8 mouse cellular contexts compared by ENCODE assay signal in genomic region chr9:108137523-108137922, GRCm38 (mm10). TPM values are rescaled to one million over a fixed set of nuclear protein-coding genes. Genes with fewer than 3 reads are reported as not detected.
DNase-seq lines count a peak whose midpoint lies in the region; ATAC-seq and TF ChIP-seq lines count a peak whose summit lies in the region.

No protein-coding gene starts in this region.

- H3K4me3 ChIP-seq in stomach, postnatal 0 days (ENCODE audit: low read depth, low read length) = no peak overlapping the region

- ATAC-seq in stomach, postnatal 0 days (ENCODE audit: low FRiP score, low TSS enrichment) = peak; percentile 20; the same call in 1 of the 2 replicates
- ATAC-seq in inflammation-experienced regulatory T-cells, adult 6 months = no peak

- H3K9ac ChIP-seq in stomach, postnatal 0 days (ENCODE audit: low read length) = no peak overlapping the region

- peak; percentile 96 for DNase-seq in right cerebral cortex, adult 18-20 months
- DNase-seq in right cerebral cortex, postnatal 4 days = no peak
- peak; percentile 75 to 84 for DNase-seq in frontal cortex, postnatal 14 days (ENCODE audit: low spot score in 2 of 2)
- DNase-seq in left cerebral cortex, adult 9 months (ENCODE audit: low spot score in 2 of 2) = peak; percentile 93 to 96
- DNase-seq in stomach, postnatal 0 days (ENCODE audit: low spot score) = no peak
- no peak for DNase-seq in c-Kit-positive CD71-positive TER-119-positive erythroid progenitor cells, embryonic 14.5 days (ENCODE audit: low spot score)
- DNase-seq in thymus, postnatal 10 days (ENCODE audit: low spot score in 2 of 2) = no peak

- TF ChIP-seq EP300 in stomach, postnatal 0 days (optimal IDR thresholded peaks at IDR 0.05) = no peak

- H3K27me3 ChIP-seq in stomach, postnatal 0 days (ENCODE audit: control insufficient read depth, insufficient read depth, low read length) = no peaks in the 10 kb centered on the region

- H3K27ac ChIP-seq in stomach, postnatal 0 days (replicated peaks) = no peak overlapping the region

- H3K9me3 ChIP-seq in stomach, postnatal 0 days (ENCODE audit: control insufficient read depth, low read length) = no peaks in the 10 kb centered on the region

- TF ChIP-seq CTCF in stomach, postnatal 0 days (IDR thresholded peaks at IDR 0.05; ENCODE audit: low read depth) = no peak

- no peaks in the 10 kb centered on the region; the same call in 1 of the 2 replicates for H3K4me1 ChIP-seq in stomach, postnatal 0 days (replicated peaks; ENCODE audit: control insufficient read depth, insufficient read depth)

- WGBS in stomach, postnatal 0 days = 34% methylated on average over 17 of the region's 17 CpGs

- no peaks in the 10 kb centered on the region for H3K36me3 ChIP-seq in stomach, postnatal 0 days (ENCODE audit: control insufficient read depth, insufficient read depth, low read length)

- no peak overlapping the region for H3K4me2 ChIP-seq in stomach, postnatal 0 days (replicated peaks; ENCODE audit: low read depth)

RNA-seq across cellular contexts. Expression of gene Apeh, which starts 43.1 kb away (rescaled TPM):
- 35.4 and 38.4 TPM in 2 replicates for polyA plus RNA-seq in stomach, postnatal 0 days (2015; fragmentation: Nextera tagmentation; extraction: Ambion mirVana)
- 10 to 100 TPM; 35.3 to 52.6 (median 45.0) TPM for polyA plus RNA-seq in inflammation-experienced regulatory T-cells, adult 6 months (2017; shearing (Covaris generic))

RNA-seq across cellular contexts. Expression of gene Bsn, which starts 52.7 kb away (rescaled TPM):
- polyA plus RNA-seq in stomach, postnatal 0 days (2015; fragmentation: Nextera tagmentation; extraction: Ambion mirVana) = 1.6 and 2.0 TPM in 2 replicates
- polyA plus RNA-seq in inflammation-experienced regulatory T-cells, adult 6 months (2017; shearing (Covaris generic)) = under 1 TPM; 0.09 to 0.59 (median 0.38) TPM

RNA-seq across cellular contexts. Expression of gene Rnf123, which starts 54.4 kb away (rescaled TPM):
- 13.8 and 15.7 TPM in 2 replicates for polyA plus RNA-seq in stomach, postnatal 0 days (2015; fragmentation: Nextera tagmentation; extraction: Ambion mirVana)
- polyA plus RNA-seq in inflammation-experienced regulatory T-cells, adult 6 months (2017; shearing (Covaris generic)) = 10 to 100 TPM; 36.0 to 83.5 (median 66.3) TPM

RNA-seq across cellular contexts. Expression of gene Mst1, which starts 57.3 kb away (rescaled TPM):
- polyA plus RNA-seq in stomach, postnatal 0 days (2015; fragmentation: Nextera tagmentation; extraction: Ambion mirVana) = 4.4 and 4.8 TPM in 2 replicates
- polyA plus RNA-seq in inflammation-experienced regulatory T-cells, adult 6 months (2017; shearing (Covaris generic)) = under 1 TPM in 2 of 3 experiments, not detected in 1; 0.67 to 0.87 TPM

Comparison
In these comparisons a context has a peak if more than half of its experiments do, and no peak if none do; other contexts are left out.
1. DNase-seq: peak in right cerebral cortex, adult 18-20 months (single experiment), frontal cortex, postnatal 14 days (2 of 2) and left cerebral cortex, adult 9 months (2 of 2); none in right cerebral cortex, postnatal 4 days (single experiment), stomach, postnatal 0 days (single experiment), c-Kit-positive CD71-positive TER-119-positive erythroid progenitor cells, embryonic 14.5 days (single experiment) and thymus, postnatal 10 days (0 of 2).